Mouse (Mus musculus) adrenal gland, postnatal 0 days (tissue): ENCODE measurements around the gene Slc18a2. TPM values are rescaled to one million over a fixed set of nuclear protein-coding genes. Genes with fewer than 3 reads are reported as not detected.

ENCODE experiments used
- polyA plus RNA-seq: library from polyadenylated mRNA; unstranded; fragments of >200 nt; fragmentation: Nextera tagmentation; extraction: Ambion mirVana; gene quantifications from 2 replicates; pipeline ENCODE4 v1.2.1, GENCODE M21; 2015

The Slc18a2 gene
- polyA plus RNA-seq = 37.1 and 74.7 TPM in 2 replicates

DNA sequence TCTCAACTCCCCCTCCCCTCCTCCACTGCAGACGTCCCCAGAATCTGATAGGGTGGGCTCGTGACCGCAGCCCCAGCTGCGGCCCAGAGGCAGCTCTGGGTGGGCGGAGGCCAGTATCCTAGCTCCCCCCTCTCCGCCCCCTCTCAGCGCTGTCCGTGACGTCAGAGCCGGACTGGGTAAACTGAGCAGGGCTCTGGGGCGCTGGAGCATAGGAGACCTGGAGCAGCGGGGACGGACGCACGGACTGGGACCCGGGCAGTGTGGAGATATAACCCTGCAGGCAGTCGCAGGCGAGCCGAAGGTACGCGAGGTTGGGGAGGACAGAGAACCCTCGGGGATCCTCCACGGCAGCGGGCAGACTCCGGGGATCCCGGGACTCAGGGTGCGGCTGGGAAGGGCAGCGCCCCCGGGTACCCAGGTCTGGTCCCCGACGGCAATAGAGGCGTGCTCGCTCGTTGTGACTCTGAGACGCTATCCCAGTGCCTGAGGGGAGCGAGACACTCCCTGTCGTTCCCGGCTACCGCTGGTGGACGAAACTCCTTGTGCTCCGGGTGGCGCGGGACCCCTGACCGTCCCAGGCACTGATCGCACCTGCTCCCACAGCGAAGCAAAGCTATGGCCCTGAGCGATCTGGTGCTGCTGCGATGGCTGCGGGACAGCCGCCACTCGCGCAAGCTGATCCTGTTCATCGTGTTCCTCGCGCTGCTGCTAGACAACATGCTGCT, at the start of gene Slc18a2:
Gene Slc18a2, plus strand, starts transcription at position 179 of the 725 bp plus-strand sequence.

DNA sequence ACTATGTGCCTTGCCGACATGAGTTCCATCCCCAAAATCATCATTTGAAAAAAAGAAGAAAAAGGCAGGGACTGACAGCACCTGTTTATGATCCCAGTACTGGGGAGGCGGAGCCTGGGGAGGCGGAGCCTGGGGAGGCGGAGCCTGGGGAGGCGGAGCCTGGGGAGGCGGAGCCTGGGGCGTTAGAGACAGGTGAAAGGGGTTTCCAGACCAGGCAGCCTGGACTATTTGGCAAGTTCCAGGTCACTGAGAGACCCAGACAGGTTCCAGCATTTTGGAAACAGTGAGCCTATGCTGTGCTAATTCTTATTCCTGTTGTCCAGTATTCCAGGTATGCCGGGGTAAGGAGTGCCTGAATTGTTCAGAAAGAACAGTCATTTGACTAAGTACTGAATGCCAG, 41.7 kb upstream of the Slc18a2 start, which contains the start of gene Kcnk18:
Gene Kcnk18, plus strand, starts transcription at position 224 of the 400 bp plus-strand sequence.

DNA sequence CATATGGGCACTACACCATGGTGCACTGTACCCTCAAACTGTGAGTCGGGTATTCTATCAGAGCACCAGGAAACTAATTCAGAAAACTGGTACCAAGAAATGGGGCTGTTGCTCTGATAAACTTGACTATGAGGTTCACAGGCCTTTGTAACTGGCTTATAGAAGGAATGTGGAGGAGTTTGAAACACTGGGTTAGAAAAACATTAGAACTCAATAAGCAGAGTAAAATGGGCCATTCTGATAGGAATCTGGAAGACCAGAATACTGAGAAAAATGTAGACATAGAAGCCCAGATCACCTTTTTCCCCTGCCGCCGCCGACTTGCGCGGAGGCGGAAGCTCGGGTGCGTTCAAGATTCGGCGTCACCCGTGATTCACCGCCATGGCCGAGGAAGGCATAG, 61.3 kb downstream of the Slc18a2 start, which contains the start of gene Rps12-ps3:
Gene Rps12-ps3, plus strand, starts transcription at position 301 of the 400 bp plus-strand sequence.

Other genes with a start within 250 kb of the Slc18a2 start
- 3.3 and 6.1 TPM in 2 replicates for gene Shtn1, start 184.8 kb upstream of the Slc18a2 start, polyA plus RNA-seq
- gene Vax1, start 90.8 kb upstream of the Slc18a2 start, polyA plus RNA-seq = not detected in 2 replicates
- gene Kcnk18, start 41.7 kb upstream of the Slc18a2 start, polyA plus RNA-seq = not detected in 2 replicates
- gene Rps12-ps3, start 61.4 kb downstream of the Slc18a2 start, polyA plus RNA-seq = 7.6 and 26.5 TPM in 2 replicates
- 6.7 and 7.8 TPM in 2 replicates for gene Pdzd8, start 84.9 kb downstream of the Slc18a2 start, polyA plus RNA-seq
- 0.24 and 2.9 TPM in 2 replicates for gene Emx2, start 197.5 kb downstream of the Slc18a2 start, polyA plus RNA-seq